Mouse (Mus musculus): ENCODE measurements around the gene Irf9. TPM values are rescaled to one million over a fixed set of nuclear protein-coding genes. Genes with fewer than 3 reads are reported as not detected.

The Irf9 gene
- total RNA-seq (2021), result 1 to 10 TPM; 4.7 to 5.1 TPM
- long read RNA-seq, experiment 1, partial matches to known transcripts, result 0 of 4 reads
- long read RNA-seq, experiment 1, other reads (novel, unspliced or antisense), result 1 of 4 reads
- long read RNA-seq, experiment 2, partial matches to known transcripts, result 1 of 6 reads
- long read RNA-seq, experiment 2, other reads (novel, unspliced or antisense), result 0 of 6 reads

DNA sequence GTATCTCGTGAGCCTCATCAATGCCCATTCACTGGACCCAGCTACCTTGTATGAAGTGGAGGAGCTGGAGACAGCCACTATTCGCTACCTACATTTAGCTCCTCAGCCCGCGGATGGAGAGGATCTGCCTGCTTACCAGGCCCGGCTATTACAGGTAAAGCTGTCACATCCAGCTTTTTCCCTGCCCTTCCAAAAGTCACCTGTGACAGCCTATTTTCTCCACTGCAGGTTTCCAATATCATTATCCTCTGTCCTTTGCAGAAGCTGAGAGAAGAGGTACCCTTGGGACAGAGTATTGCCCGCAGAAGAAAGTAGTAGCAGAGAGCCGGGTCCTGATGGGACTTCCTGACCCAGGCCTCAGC lies at the start of gene Irf9:
TSS of gene Irf9 (plus strand) at position 301 of the 362 bp plus-strand sequence.
- Histone ChIP-seq H3K4me3 (peak within 1 kb of the TSS; percentile 84), H3K27ac (peak within 1 kb of the TSS; percentile 88)
- intact Hi-C loops (cut with DNase I), result loop anchor here (2.0 to 5.0 kb wide), 2 partner anchors 46 to 106 kb away; no protein-coding TSS in a partner anchor
- TF ChIP-seq CTCF (IDR thresholded peaks at IDR 0.05), result no peak
- DNase-seq, result no peak

DNA sequence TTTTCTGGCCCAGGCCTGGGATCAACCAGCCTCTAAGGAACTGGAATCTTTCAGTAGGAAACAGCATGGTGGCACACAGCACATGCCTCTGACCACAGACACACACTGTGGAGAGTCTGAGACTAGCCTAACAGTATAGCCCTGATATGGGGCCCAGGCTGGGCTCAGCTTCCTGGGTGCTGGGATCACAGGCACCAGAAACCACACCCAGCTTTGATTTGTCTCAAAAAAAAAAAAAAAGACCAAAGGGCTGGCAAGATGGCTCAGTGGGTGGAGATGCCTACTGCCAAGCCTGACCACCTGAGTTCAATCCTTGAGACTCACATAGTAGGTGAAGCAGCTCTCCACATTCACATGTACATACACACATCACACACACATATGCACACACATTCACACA lies 48.7 kb upstream of the Irf9 start:
- intact Hi-C loops (cut with DNase I), result loop anchor here (5.0 kb wide), 1 partner anchor 48 kb away; the partner anchor contains the start of gene Irf9
- no peak for DNase-seq
- no peak for TF ChIP-seq CTCF (IDR thresholded peaks at IDR 0.05)
- Histone ChIP-seq H3K27ac (no peak overlapping the region), H3K4me3 (no peak overlapping the region)

DNA sequence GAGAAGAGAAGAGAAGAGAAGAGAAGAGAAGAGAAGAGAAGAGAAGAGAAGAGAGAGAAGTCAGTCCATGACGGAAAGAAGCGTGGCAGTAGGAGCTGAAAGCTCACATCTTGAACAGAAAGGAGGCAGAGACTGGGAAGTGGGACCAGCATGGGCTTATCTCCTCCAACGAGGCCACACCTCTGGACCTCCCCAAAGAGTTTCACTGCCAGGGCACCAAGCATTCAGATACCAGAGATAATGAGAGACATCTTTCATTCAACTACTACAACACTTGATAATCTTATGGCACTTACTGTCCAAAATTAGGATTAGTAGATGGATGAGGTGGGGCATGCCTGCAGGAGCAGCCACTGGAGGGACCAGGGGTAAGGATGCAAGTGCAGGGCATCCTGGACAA lies 47.6 kb upstream of the Irf9 start:
- no peak for DNase-seq
- H3K4me3 ChIP-seq, result no peak overlapping the region
- TF ChIP-seq CTCF (IDR thresholded peaks at IDR 0.05), result no peak
- no peak overlapping the region for H3K27ac ChIP-seq
- intact Hi-C loops (cut with DNase I), result loop anchor here (2.0 to 5.0 kb wide), 2 partner anchors 47 to 59 kb away; partner anchors contain the start of gene Irf9

DNA sequence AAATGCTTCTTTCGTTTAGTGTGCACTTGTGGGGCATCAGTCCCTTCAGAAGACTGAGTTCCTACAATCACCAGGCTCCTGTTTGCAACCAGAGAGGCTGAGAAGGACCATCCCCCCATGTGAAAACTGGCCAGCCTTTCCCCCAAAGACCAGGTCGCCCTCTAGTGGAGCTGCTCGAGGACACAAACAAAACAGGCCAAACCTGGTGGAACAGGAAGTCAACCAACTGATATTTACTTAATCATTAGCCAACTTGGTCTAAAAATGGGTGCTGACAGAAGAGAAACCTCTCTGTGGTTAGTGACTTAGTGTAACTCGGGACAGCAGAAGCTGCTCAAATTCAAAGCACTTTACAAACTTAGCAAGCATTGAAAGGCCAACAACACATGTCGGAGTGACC lies 46.4 kb upstream of the Irf9 start:
- intact Hi-C loops (cut with DNase I), result loop anchor here (2.0 to 5.0 kb wide), 2 partner anchors 45 to 60 kb away; partner anchors contain the start of gene Irf9
- TF ChIP-seq CTCF (IDR thresholded peaks at IDR 0.05), result peak; percentile 85
- H3K4me3 ChIP-seq, result no peak overlapping the region
- peak; percentile 85 for DNase-seq
- peak overlapping the region; percentile 96 for H3K27ac ChIP-seq

DNA sequence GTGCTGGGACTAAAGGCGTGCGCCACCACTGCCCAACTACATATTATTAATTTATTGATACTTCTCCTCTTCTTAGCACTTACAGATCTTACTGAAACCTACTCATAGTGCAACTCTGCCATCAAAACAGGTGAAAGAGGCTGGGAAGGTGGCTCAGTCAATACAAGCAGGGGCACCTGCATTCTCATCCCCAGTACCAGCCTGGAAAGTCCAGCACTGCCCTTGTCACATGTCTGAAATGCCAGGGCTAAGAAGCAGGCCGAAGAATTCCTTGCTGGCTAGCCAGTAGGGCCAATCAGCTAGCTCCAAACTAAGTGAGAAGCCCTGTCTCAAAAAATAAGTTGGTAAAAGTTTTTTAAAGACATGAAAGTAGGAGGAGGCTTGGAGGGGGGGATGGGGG lies 45.8 kb upstream of the Irf9 start:
- intact Hi-C loops (cut with DNase I), result loop anchor here (2.0 to 5.0 kb wide), 2 partner anchors 45 to 61 kb away; partner anchors contain the start of gene Irf9
- Histone ChIP-seq H3K4me3 (no peak overlapping the region), H3K27ac (peak overlapping the region; percentile 96)
- no peak for TF ChIP-seq CTCF (IDR thresholded peaks at IDR 0.05)
- DNase-seq, result no peak

DNA sequence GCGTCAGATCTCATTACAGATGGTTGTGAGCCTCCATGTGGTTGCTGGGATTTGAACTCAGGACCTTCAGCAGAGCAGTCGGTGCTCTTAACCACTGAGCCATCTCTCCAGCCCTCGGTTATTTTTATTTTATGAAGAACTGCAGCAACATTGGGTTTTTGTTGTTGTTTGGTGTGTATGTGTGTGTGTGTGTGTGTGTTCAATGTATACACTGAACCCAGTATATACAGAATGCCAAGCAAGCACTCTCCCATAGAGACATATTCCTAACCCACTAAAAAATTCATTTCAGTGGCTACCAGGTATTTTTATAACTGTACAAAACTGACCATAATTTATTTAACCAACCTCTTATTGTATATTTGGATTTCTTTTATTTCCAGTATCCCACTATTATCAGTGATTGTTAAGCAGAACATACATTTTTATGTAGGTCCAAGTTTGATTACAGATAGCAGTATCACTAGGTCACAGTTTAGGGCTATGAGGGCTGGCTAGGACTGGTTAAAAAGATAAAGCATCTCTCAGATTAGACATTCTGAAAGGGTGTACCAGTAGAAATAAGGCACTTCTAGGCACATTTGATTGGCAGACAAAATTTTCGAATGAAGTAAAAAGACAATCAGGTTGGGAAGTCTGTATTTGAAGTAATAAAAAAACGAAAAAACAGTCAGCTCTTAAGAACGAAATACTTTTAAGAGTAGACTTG lies 44.5 kb upstream of the Irf9 start:
- TF ChIP-seq CTCF (IDR thresholded peaks at IDR 0.05), result no peak; the same call in 1 of the 2 replicates
- peak overlapping the region; percentile 96 for H3K27ac ChIP-seq
- DNase-seq, result no peak
- H3K4me3 ChIP-seq, result peak overlapping the region; percentile 74
- intact Hi-C loops (cut with DNase I), result loop anchor here (5.0 kb wide), 1 partner anchor 43 kb away; the partner anchor contains the start of gene Irf9

DNA sequence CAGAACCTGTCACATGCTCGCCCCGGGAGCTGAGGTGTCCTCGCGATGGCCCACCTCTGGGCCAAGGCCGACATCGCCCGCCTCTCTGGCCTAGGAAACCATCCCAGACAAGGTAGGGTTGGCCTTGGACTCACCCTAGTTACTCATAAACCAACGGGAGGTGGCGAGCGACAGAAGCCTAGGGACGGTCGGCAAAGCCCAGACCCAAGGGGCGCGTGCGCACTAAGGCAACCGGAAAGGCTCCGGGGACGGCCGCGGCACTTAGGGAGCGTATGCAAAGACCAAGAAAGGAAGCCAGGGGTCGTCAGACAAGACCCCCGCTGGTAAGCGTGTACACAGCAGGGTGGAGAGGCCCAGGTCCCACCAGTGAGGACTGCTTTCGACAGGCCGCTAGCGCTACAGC lies 43.6 kb upstream of the Irf9 start, which contains the start of gene Dcaf11:
TSS of gene Dcaf11 (plus strand) at position 208 of the 403 bp plus-strand sequence.
- intact Hi-C loops (cut with DNase I), result loop anchor here (2.0 to 5.0 kb wide), 2 partner anchors 15 to 43 kb away; partner anchors contain the start of genes Fitm1 and Irf9
- peak; percentile 34; the same call in 1 of the 2 replicates for TF ChIP-seq CTCF (IDR thresholded peaks at IDR 0.05)
- Histone ChIP-seq H3K4me3 (peak within 1 kb of the TSS; percentile 74), H3K27ac (peak within 1 kb of the TSS; percentile 96)
- peak; percentile 96 for DNase-seq

DNA sequence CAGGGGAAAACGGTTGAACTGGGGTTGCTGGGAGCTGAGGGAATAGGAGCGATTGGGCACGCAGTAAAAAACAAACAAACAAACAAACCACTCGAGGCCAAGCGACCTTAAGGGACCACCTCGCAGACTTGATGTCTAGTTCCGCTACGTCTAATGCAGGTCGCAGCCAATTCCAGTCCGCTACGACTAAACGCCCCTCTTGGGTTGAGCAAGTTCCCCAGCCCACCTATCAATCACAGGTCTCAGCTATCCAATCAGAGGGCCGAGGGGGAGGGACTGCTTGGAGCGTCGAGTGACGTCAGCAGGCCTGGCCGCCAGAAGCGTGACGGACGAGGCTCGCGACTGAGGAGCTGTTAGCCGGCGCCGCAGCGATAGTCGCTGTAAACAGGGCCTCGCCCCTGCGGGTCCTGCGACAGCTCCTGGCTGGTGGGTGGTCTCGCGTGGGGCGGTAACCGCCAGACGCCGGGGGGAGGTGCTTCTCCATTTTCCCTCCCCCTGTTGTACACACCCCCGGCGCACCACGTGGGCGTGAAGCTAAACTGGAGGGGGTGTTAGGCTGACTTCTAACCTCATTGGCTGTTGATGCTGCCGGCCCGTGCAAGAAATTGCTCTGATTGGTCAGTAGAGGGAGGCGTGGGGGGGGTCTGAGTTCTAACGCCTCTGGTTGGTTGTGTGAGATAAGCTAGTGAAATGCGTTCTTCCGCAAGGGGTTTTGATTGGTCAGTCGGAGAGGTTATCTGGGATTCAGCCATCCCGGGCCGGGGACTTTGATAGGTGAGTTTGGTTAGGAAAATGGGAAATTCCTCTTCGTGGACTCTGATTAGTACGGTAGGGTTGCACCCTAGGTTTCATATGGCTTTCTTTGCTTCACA lies 42.9 kb upstream of the Irf9 start, which contains the start of gene A730061H03Rik:
TSS of gene A730061H03Rik (minus strand) at position 205 of the 872 bp plus-strand sequence.
- intact Hi-C loops (cut with DNase I), result loop anchor here (2.0 kb wide), 1 partner anchor 14 kb away; the partner anchor contains the start of gene Fitm1
- H3K27ac ChIP-seq, result peak within 1 kb of the TSS; percentile 96
- H3K4me3 ChIP-seq, result peak within 1 kb of the TSS; percentile 74
- TF ChIP-seq CTCF (IDR thresholded peaks at IDR 0.05), result no peak
- peak; percentile 98 for DNase-seq

DNA sequence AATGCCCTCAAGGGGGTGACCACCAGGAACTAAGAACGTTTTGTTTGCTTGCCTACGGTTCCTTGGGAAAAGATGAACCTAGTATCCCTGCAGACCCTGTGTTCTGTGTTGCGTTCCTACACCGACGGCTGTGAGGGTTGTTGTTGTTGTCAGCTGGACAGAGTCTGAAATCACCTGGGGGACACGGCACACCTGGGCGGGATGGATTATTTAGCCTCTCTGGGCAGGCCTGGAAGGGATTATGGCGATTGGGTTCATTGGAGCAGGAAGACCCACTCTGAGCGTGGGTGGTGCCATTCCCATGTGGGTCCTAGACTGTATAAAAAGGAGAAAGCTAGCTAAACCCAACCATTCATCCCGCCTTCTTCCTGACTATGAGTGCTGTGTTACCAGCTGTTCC lies 41.5 kb upstream of the Irf9 start:
- DNase-seq, result no peak
- peak overlapping the region; percentile 96; the same call in 1 of the 2 replicates for H3K27ac ChIP-seq
- peak overlapping the region; percentile 74 for H3K4me3 ChIP-seq
- TF ChIP-seq CTCF (IDR thresholded peaks at IDR 0.05), result no peak
- intact Hi-C loops (cut with DNase I), result loop anchor here (2.0 kb wide), 1 partner anchor 13 kb away; the partner anchor contains the start of gene Fitm1

DNA sequence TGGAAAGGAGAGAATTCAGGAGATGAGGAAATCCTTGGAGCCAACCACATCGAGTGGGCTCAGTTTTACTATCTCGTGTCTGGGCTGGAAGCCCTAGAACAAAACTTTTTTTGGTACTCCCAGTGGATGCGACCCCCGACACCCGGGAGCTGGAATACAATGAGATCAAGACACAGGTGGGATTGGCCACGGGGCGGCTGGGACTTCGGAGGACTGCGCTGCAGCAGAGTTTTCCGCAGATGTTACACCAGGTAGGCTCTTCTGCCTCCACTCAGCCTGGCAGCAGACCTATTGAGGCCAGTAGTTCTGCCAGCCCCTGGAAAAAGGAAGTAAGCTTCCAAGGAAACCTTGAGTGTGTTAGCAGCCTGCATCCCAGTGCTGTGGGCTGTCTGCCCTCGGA lies 40.1 kb upstream of the Irf9 start:
- DNase-seq, result no peak
- H3K4me3 ChIP-seq, result no peak overlapping the region
- no peak overlapping the region for H3K27ac ChIP-seq
- no peak for TF ChIP-seq CTCF (IDR thresholded peaks at IDR 0.05)
- intact Hi-C loops (cut with DNase I), result no loop called here

DNA sequence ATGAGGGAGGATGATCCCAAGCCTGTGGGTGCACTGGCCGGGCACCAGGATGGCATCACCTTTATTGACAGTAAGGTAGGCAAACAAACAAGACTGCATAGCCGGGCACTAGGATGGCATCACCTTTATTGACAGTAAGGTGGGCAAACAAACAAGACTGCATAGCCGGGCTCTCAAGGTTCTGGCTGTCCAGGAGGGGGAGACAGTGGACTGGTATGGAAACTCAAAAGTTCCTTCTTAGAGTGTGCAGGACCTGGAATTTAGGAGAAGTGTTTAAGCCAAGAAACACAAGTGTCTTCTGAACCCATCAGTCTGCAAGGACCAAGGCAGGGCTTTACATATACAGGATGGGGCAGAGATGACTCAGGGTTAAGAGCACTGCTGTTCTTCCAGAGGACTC lies 37.6 kb upstream of the Irf9 start:
- intact Hi-C loops (cut with DNase I), result no loop called here
- no peak for DNase-seq
- Histone ChIP-seq H3K4me3 (no peak overlapping the region), H3K27ac (no peak overlapping the region)
- peak; percentile 35; the same call in 1 of the 2 replicates for TF ChIP-seq CTCF (IDR thresholded peaks at IDR 0.05)

DNA sequence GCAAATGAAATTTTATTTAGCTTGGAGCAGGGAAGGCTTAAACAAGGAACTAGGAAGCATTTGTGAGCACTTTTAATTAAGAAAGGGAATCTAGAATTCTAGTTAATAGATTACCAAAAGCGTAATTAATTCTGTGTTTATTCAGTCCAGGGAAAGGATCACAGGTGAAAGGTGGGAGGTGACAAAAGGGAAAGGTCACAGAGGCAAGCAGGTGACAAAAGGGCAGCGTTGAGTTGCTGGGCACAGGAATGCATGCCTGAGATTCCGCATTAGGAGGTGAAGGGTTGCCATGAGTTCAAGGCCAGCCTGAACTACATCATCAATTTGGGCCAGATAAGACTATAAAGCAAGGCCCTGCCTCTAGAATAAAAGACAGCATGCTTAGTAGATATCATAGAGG lies 35.9 kb upstream of the Irf9 start:
- H3K4me3 ChIP-seq, result no peak overlapping the region
- TF ChIP-seq CTCF (IDR thresholded peaks at IDR 0.05), result no peak
- intact Hi-C loops (cut with DNase I), result no loop called here
- DNase-seq, result no peak
- no peak overlapping the region for H3K27ac ChIP-seq
